Mouse (Mus musculus) erythroblast, adult 5-6 weeks (primary cell): Measurements from ENCODE around the gene Pik3r2. TPM values are rescaled to one million over a fixed set of nuclear protein-coding genes. Genes with fewer than 3 reads are reported as not detected.

Experiments
- ATAC-seq: replicated peaks from 2 replicates; pipeline ENCODE4 v1.8.0; 2016; ENCODE audit warnings: moderate number of reproducible peaks, mild to moderate bottlenecking, moderate TSS enrichment, inconsistent platforms; ENCODE audit not compliant: poor library complexity, low FRiP score, severe bottlenecking
- total RNA-seq, 2 experiments: library from RNA; stranded (forward) in 1 of 2; stranded (reverse) in 1 of 2; fragments of 150-400 nt in 1 of 2; fragments of 200-764, 138-1000 nt in 1 of 2; gene quantifications; 2 replicates each; pipeline versions ENCODE4 v1.2.3 to v1.2.4; 2015 to 2017; ENCODE audit warnings: low replicate concordance in 2 of 2

Pik3r2 gene
- total RNA-seq, 2 experiments from 2014 or later = 4.8 to 6.3 TPM

- no peak for ATAC-seq
Measured at GRCm38 (mm10) chr8:70746676-70747075, 29.8 kb downstream of the Pik3r2 start.

DNA sequence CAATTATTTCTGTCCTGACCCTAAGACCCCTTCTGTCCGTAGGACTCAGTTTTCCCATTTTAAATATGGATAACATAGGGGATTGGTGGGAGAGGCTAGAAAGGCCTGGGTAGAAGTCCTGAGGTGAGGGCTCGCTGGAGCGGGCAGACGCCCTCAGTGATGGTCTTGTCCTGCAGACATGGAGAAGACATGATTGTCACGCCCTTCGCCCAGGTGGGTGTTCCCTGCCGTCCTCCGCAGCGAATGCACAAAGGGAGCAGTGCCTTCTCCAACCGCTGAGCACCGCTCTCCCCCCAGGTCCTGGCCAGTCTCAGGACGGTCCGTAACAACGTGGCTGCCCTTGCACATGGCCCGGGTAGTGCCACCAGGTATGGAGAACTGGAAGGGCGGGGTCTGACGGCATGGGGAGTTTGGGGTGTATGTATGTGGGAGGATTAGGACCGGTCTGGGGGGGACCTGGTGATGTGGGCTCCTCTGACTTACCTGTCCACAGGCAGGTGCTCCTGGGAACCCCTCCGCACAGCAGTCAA, 30.8 kb downstream of the Pik3r2 start:
- ATAC-seq = no peak

DNA sequence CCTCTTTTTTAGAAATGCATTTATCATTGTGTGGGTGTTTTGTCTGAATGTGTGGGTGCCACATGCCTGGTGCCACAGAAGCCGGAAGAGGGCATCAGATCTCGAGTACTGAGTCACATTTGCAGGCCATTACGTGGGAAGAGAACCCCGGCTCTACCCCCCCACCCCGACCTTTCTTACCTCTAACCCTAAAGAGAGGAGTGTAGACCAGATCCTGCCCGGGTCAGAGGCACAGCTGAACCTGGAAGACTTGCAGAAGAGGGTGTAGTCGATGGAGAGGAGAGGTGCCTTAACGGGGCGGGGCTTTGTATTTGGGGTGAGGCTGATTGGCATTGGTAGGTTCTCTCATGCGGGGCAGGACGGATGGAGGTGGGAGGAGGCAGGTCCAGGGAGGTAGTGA, 31.7 kb downstream of the Pik3r2 start:
- ATAC-seq = no peak

DNA sequence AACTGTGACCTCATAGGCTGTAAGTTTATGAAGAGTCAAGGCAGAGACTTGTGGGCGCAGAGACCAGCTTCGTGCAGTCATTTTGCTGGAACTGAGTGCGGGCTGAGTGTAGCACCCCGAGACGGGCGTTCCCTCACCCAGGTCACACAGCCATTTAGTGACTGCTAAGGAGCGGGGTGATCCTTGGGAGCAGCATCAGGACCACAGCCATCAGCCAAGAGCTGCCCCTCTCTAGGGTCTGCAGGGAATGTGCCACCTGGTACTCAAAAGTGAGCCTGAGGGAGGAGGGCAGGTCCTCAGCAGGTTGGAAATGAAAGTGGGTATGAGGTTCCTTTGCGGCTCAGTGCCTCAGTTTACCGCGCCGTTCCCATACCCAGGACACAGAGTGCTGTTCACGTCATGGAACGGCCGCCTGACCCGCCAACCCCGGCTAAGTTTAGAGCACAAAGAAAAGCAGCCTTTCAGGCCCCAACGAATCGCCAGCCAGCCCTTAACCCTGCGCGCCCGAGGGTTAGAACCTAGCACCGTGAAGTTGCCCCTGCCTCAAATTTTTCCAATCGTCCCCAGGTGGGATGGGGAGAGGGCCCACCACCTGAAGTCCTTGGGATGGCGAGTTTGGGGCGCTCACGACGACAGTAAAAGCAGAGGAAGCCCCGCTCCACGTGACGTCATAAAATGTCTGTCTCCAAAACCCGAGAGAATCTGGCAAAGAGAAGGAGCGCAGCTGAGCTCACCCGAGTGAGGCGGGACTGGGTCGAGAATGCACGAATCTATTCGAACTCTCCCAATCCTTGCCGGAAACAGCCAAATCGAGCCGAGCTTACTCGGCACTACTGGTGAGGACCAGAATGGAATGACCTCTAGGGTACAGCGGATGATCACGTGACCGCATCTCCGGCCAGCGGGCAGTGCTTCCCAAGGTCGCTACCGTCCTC, 32.6 kb downstream of the Pik3r2 start:
- ATAC-seq = no peak

DNA sequence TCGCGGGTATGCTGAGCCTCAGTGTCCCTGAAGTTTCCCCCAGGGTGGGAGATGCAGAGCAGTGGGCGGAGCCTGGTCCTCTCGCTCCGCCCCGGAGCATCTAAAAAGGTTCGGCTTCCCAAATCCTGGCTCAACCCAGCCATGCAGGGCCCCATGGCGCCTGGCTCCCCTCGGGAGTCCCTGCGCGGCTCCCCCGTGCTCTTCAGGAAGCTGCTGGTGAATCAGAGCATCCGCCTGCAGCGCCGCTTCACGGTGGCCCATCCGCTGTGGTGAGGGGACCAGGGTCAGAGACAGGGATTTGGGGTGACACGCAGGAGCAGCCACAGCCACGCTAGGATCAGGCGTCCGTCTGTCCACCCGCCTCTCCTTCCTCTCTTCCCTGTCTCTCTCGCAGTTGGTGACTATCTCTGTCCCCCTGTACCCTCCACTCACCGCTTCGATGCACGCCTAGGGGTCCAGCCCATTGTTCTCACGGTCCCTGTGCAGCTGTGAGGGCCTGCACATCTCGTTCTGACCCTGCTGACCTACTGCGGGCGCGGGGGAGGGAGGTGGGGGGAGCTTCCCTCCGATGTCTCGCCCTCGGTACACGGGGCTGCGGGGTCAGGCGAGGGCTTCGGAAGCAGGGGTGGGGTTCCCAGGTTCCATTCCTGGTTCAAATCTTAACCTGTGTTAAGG, 33.4 kb downstream of the Pik3r2 start:
- no peak for ATAC-seq

- no peak for ATAC-seq
Measured at GRCm38 (mm10) chr8:70742176-70742575, 34.3 kb downstream of the Pik3r2 start.

DNA sequence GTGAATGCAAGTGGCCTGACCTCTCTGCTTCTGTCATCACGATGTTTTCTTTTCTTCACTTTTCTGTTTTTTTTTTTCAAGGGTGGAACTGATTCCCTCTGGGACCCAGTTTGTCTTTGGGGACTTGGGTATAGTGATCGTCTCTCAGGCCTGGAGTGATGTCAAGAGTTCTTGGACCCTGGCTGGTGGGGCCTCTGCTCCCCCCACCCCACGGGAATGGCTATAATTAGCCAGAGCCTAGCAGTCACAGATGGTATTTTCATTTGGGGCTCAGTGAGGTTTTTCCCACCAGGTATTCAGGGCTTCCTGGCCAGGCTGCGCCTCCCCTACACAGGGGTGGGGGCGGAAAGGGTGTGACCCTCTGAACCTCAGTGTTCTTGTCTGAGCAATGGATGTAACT, 34.9 kb downstream of the Pik3r2 start:
- ATAC-seq = no peak

- no peak for ATAC-seq
Measured at GRCm38 (mm10) chr8:70738211-70738610, 38.3 kb downstream of the Pik3r2 start.

DNA sequence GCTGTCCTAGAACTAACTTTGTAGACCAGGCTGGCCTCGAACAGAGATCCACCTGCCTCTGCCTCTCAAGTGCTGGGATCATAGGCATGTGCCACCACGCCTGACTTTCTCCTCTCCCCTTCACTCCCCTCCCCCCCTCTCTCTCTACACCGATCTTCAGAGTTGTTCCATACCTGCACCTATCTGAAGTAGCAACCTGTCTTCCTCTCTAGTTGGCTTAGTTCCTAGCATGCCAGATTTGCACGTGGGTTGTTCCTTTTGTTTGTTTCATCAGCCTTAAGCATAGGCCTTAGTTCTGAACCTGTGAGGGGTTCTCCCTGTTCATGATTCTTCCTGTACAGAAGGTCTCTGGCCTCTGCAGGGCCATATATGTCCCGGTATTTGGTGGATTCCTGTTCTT, 38.8 kb downstream of the Pik3r2 start:
- no peak for ATAC-seq

- ATAC-seq = no peak
Measured at GRCm38 (mm10) chr8:70730956-70731355, 45.6 kb downstream of the Pik3r2 start.

GRCm38 (mm10) chr8:70729808-70730475, 46.6 kb downstream of the Pik3r2 start:
- ATAC-seq = no peak

DNA sequence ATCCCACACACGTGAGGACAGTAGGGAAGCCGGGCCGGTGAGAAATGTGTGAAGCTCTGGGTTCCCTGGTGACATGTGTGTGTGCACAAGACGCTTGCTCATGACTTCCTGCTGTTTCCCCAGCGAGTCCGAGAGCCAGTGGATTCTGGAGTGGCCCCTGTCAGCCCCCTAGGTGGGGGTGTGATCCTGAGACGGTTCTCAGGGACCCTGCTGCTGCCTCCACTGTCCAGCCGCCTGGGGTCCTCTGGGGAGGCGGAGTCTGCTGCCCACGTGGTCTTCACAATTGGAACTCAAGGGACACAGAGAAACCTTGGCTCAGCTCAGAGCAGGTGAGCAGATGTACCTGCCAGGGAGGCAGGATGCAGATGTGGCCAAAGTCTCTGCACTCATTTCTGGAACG, 49.8 kb downstream of the Pik3r2 start:
- ATAC-seq = no peak

DNA sequence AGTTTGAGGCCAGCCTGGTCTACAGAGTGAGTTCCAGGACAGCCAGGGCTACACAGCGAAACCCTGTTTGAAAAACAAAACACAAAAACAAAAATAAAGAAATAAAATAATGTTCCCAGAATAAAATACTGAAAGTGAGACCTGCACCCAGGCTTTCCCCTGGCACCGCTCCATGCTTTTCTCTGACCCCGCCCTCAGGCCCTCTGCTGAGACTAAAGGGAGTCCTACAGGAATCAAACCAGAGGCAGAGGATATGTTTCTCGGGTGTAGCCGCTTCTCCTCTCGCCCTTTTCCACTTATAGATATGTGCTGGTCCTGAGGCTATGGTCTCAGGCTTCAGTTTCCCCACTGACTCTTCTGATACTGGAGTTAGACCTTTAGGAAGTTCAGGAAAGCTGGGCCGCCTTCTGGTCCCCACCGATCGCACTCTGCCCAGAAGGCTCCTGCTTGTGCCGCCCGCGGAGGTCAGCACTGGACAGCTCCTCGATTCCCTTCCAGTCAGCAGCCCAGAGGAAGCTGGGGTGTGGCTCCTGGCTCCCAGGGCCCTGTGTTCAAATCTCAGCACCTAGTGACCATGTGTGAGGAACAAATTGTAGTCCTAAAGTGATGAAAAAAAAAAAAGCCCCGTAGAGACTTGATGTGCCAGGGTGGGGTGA, 50.6 kb downstream of the Pik3r2 start:
- ATAC-seq = no peak

- no peak for ATAC-seq
Measured at GRCm38 (mm10) chr8:70724216-70724615, 52.3 kb downstream of the Pik3r2 start.

DNA sequence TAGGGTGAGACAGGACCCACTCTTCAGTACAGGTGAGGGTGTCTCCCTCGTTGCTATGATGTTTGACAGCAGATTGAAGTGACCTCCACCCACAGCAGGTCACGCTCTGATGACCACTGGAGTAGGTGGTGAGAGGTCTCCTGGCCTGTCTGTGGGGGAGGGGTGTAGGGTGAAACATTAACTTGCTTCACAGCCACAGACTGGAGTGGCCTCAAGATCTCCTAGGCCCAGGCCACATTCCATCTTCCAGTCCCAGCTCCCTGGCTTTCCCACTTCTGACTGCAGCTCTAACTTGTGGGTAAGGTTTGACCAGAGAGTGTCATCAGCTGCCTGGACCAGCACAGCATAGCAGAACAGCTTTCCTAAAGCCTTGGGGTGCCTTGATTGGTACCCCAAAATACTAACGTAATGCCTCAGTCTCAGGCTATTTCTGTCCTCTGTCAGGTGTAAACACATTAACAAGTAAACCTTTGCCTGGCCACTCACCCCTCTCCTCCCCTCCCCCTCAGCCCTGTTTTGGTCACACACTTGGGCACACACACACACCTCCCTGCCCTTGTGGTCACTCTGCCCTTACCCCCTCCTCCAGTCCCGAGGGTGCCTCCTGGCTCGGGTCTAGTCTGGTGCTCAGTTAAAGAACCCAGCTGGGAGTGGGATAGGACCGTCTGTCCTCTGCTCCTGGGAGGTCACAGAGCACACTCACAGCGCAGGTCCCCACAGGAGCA, 52.9 kb downstream of the Pik3r2 start, which contains the start of gene Pde4c:
TSS of gene Pde4c (plus strand) at position 235 of the 725 bp plus-strand sequence.
- no peak for ATAC-seq

DNA sequence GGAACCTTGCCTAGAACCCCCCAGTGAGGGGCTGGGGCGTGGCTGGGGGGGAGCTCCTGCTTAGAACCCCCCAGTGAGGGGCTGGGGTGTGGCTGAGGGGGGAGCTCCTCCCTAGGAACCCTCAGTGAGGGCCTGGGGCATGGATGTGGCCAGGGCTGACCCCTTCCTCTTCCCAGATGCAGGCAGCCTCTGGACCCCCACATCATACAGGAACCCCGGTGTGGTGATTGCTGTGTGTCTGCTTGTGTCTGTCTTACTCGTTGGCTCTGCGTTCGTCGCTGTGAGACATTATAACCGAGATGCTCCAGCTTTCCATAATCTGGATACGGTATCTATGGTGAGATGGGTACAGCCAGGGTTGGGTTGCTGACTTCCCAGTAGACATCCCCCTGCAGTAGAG, 54.9 kb downstream of the Pik3r2 start:
- ATAC-seq = no peak

DNA sequence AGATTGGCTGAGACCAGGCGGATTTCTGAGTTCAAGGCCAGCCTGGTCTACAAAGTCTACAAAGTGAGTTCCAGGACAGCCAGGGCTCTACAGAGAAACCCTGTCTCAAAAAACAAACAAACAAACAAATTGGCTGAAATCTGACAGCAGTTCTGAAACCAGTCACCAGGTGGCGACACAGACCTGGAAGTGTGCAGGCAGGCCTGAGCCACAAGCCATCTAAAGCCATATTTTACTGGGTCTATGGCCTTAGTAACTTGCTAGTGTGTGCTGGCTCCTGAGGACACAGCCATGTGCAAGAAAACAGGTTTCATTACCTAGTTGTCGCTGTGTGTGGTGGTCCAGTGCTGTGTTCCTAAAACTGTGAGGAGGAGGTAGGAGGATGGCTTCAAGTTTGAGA, 55.8 kb downstream of the Pik3r2 start:
- 0 out of 2 replicates have a peak, but pooled peaks have one; percentile 33 for ATAC-seq

DNA sequence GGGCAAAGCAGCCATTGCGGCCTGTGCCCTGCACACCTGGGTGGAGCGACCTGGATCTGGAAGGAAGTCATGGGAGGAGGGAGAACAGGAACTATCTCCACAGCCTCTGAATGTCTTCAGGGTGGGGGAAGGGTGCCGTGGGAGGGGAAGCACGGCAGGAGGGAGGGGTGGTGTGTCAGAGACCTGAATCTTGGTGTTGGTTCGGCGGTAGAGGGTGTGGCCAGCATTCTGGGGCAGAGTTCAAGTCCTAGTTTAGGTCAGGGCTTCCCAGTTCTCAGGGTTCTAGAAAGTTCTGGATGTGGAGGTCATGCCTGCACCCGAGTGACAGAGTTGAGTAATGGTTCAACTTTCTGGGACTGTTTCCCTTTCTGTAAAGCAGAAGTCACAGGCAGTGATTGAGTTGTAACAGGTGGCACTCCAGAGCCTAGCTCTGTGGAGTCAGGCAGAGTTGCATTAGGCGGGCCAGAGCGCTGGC, 56.7 kb downstream of the Pik3r2 start:
- no peak for ATAC-seq

DNA sequence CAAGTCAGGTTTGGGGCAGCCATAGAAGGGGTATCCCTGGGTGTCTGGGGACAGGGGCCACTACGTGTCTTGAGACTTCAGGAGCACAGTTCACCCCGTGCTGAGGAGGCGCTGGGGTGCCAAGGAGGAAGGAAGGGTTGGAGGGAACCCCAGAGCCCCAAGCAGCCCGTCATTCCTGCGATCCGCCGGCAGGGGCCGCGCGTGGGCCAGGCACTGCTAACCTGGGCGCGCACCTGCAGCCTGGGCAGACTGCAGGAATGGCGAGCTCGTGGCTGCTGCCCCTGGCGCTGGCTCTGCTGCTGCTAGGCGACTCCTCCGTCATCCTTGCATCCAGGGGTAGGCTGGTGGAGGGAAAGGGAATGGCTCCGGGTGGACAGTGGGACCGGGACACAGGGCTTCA, 58.2 kb downstream of the Pik3r2 start, which contains the start of gene Gm3336:
TSS of gene Gm3336 (plus strand) at position 247 of the 400 bp plus-strand sequence.
- peak; percentile 74 for ATAC-seq
